Mouse (Mus musculus) kidney, postnatal 25 days (tissue): ENCODE measurements at regions not wholly inside any gene's neighbourhood (a gene's known extent, or its start where the extent isn't known, plus 50 kb on each side); places are given as distances from the start of the nearest gene placed in this dataset.
A peak's percentile ranks its signal among the peaks of the same experiment; 100 is the strongest.
"Not testable (repeated sequence)": the region's sequence is repeated elsewhere in the genome, so short reads cannot be mapped to it uniquely, and the experiment has no call there.

Experiments used
- DNase-seq, 2 experiments: peaks; one replicate each; pipeline ENCODE4 v3.0.0; 2021; ENCODE audit warnings: mixed read lengths in 2 of 2

GRCm38 (mm10) chr13:32449710-32450417 is 111.3 kb upstream of the Gmds start:
- peak in 1 of 2 experiments; percentile 28 for DNase-seq

- DNase-seq: no peak
These were observed 106.0 kb upstream of the Gmds start for GRCm38 (mm10) chr13:32444531-32444930.

- no peak for DNase-seq
These were observed 103.5 kb upstream of the Gmds start for GRCm38 (mm10) chr13:32442025-32442424.

GRCm38 (mm10) chr13:32435136-32435535 is 96.6 kb upstream of the Gmds start:
- DNase-seq: peak; percentile 27 to 60

- no peak for DNase-seq
These were observed 89.9 kb upstream of the Gmds start for GRCm38 (mm10) chr13:32428482-32428881.

- DNase-seq: no peak
These were observed 88.4 kb upstream of the Gmds start for GRCm38 (mm10) chr13:32426906-32427305.

GRCm38 (mm10) chr13:32426199-32426598 is 87.7 kb upstream of the Gmds start:
- no peak for DNase-seq

- not testable (repeated sequence) for DNase-seq
These were observed 86.0 kb upstream of the Gmds start for GRCm38 (mm10) chr13:32424543-32424942.

GRCm38 (mm10) chr13:32422485-32422884 is 83.9 kb upstream of the Gmds start:
- DNase-seq: no peak

- DNase-seq: no peak
These were observed 80.8 kb upstream of the Gmds start for GRCm38 (mm10) chr13:32419326-32419725.

GRCm38 (mm10) chr13:32418655-32419054 is 80.1 kb upstream of the Gmds start:
- no peak for DNase-seq

- no peak for DNase-seq
These were observed 79.4 kb upstream of the Gmds start for GRCm38 (mm10) chr13:32417907-32418306.

- peak; percentile 63 to 84 for DNase-seq
These were observed 72.9 kb upstream of the Gmds start for GRCm38 (mm10) chr13:32411287-32411935.

GRCm38 (mm10) chr13:32410065-32410464 is 71.5 kb upstream of the Gmds start:
- DNase-seq: no peak

GRCm38 (mm10) chr13:32398616-32399015 is 60.1 kb upstream of the Gmds start:
- DNase-seq: no peak
